Mouse (Mus musculus) forebrain, embryonic 15.5 days (tissue): ENCODE data around the gene Cfap100. TPM values are rescaled to one million over a fixed set of nuclear protein-coding genes. Genes with fewer than 3 reads are reported as not detected.

ENCODE experiments used
- ATAC-seq: fragments of 200-750 bp; cut with Nextera tagmentation; replicated peaks from 2 replicates; pipeline ENCODE4 v1.8.0; 2017; ENCODE audit warnings: mild to moderate bottlenecking, moderate TSS enrichment, moderate library complexity
- H3K27ac ChIP-seq: fragments of 300-500 bp; sonication (generic); replicated peaks from 2 replicates; pipeline ENCODE4 v1.5.1; 2015; ENCODE audit warnings: mild to moderate bottlenecking, inconsistent platforms
- H3K27me3 ChIP-seq: fragments of 300-500 bp; sonication (generic); 2 replicates; pipeline ENCODE4 v1.6.1; 2015; ENCODE audit warnings: inconsistent platforms
- H3K36me3 ChIP-seq: fragments of 300-500 bp; sonication (generic); 2 replicates; pipeline ENCODE4 v1.6.1; 2015; ENCODE audit warnings: mild to moderate bottlenecking, inconsistent platforms
- H3K4me1 ChIP-seq: fragments of 300-500 bp; sonication (generic); 2 replicates; pipeline ENCODE4 v1.6.1; 2015; ENCODE audit warnings: inconsistent platforms
- H3K4me2 ChIP-seq: fragments of 300-500 bp; sonication (generic); replicated peaks from 2 replicates; pipeline ENCODE4 v1.6.1; 2015; ENCODE audit warnings: mild to moderate bottlenecking, inconsistent platforms
- H3K4me3 ChIP-seq: fragments of 300-500 bp; sonication (generic); 2 replicates; pipeline ENCODE4 v1.5.1; 2015; ENCODE audit warnings: mild to moderate bottlenecking, inconsistent platforms
- H3K9ac ChIP-seq: fragments of 300-500 bp; sonication (generic); replicated peaks from 2 replicates; pipeline ENCODE4 v1.6.1; 2015; ENCODE audit warnings: mild to moderate bottlenecking, inconsistent platforms
- H3K9me3 ChIP-seq: fragments of 300-500 bp; sonication (generic); 2 replicates; pipeline ENCODE4 v1.6.1; 2016; ENCODE audit warnings: inconsistent platforms
- WGBS: fragments of 180-500 bp; shearing (Covaris S2); methylation state at CpG from one replicate; pipeline ENCODE4 v1.1.7; 2015; ENCODE audit warnings: mixed read lengths; 5-methylcytosine and 5-hydroxymethylcytosine counted together
- polyA plus RNA-seq: library from polyadenylated mRNA; unstranded; fragments of >200 nt; fragmentation: Nextera tagmentation; extraction: Ambion mirVana; gene quantifications from 2 replicates; pipeline ENCODE4 v1.2.1, GENCODE M21; 2015

Gene Cfap100
- polyA plus RNA-seq = 3.9 and 5.3 TPM in 2 replicates

- Histone ChIP-seq H3K27ac (0 out of 2 replicates have a peak within 1 kb of the TSS, but pooled peaks have one; percentile 58), H3K36me3 (no peaks in the 10 kb centered on the region), H3K9me3 (no peaks in the 10 kb centered on the region), H3K9ac (peak within 1 kb of the TSS; percentile 59), H3K4me2 (peak within 1 kb of the TSS; percentile 64), H3K4me3 (peak within 1 kb of the TSS; percentile 38), H3K4me1 (peaks cover 13% of the 10 kb centered on the region), H3K27me3 (0 out of 2 replicates have a peak, but pooled peaks cover 4% of the 10 kb centered on the region)
- under 1% methylated on average over 31 of the region's 31 CpGs for WGBS
- peak; percentile 89 for ATAC-seq
These were observed at the start of gene Cfap100 for GRCm38 (mm10) chr6:90428380-90428974. Gene Cfap100, minus strand, starts transcription at chr6:90428797.

GRCm38 (mm10) chr6:90476941-90477518, 48.4 kb upstream of the Cfap100 start:
- Histone ChIP-seq H3K9ac (no peak overlapping the region), H3K36me3 (no peaks in the 10 kb centered on the region), H3K4me1 (no peaks in the 10 kb centered on the region; the same call in 1 of the 2 replicates), H3K27ac (no peak overlapping the region), H3K27me3 (no peaks in the 10 kb centered on the region), H3K4me3 (no peak overlapping the region), H3K4me2 (no peak overlapping the region), H3K9me3 (no peaks in the 10 kb centered on the region)
- 0 out of 2 replicates have a peak, but pooled peaks have one; percentile 55 for ATAC-seq
- 59% methylated on average over 14 of the region's 14 CpGs for WGBS

DNA sequence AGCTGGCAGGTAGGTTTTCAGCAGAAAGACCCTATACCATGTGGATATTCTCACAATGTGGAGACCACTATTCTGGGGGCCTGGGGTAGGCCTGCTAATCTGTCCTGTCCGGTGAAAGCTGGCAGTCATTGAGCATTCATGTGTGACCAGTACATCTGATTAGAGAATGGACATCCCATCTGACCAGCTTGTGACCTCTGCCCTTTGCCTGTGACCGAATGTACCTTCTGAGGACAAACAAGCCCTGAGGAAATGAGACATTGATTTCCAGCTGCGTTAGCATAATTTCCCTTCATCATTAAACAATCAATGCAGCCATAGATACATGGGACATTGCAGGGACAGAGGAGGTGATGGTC, 47.2 kb upstream of the Cfap100 start:
- Histone ChIP-seq H3K9me3 (no peaks in the 10 kb centered on the region), H3K9ac (no peak overlapping the region), H3K4me1 (peaks cover 6% of the 10 kb centered on the region), H3K4me3 (no peak overlapping the region), H3K36me3 (no peaks in the 10 kb centered on the region), H3K27me3 (no peaks in the 10 kb centered on the region), H3K27ac (no peak overlapping the region), H3K4me2 (no peak overlapping the region)
- no peak for ATAC-seq
- WGBS = 76% methylated on average over 3 of the region's 3 CpGs

DNA sequence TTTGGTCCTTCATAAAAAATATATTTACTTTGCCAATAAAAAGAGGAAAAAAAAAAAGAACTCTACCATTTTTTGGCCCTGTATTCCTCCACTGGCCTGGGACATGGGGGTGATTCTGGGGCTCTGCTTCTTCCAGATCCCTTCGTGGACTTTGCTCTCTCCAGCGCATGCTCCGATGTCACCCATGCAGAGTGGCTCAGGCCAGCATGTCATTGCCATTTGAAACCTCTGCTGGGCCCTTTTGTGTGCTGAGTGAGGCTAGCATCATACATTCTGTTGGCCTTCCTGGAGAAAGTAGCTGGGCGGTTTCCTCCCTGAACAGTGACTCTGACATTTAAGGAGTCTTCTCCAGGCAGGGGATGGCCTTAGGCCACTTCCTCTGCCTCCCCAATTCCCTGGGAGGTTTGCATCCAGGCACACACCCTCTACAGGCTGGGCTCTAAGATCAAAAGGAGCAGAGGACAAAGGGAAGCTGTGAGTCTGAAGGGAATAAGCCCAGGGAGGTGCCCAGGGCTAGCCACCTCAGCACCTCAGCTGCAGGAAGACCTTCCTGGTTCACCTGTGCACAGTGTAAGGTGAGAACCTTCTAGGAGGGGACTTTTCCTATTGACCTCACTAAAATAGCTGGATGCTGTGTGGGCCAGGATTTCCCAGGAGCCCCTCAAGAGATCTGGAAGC, 46.7 kb upstream of the Cfap100 start:
- no peak overlapping the region for H3K9ac ChIP-seq
- no peaks in the 10 kb centered on the region for H3K27me3 ChIP-seq
- peaks cover 9% of the 10 kb centered on the region for H3K4me1 ChIP-seq
- H3K27ac ChIP-seq = no peak overlapping the region
- H3K4me2 ChIP-seq = no peak overlapping the region
- H3K36me3 ChIP-seq = no peaks in the 10 kb centered on the region
- 77% methylated on average over 4 of the region's 4 CpGs for WGBS
- H3K9me3 ChIP-seq = no peaks in the 10 kb centered on the region
- H3K4me3 ChIP-seq = no peak overlapping the region
- no peak for ATAC-seq

DNA sequence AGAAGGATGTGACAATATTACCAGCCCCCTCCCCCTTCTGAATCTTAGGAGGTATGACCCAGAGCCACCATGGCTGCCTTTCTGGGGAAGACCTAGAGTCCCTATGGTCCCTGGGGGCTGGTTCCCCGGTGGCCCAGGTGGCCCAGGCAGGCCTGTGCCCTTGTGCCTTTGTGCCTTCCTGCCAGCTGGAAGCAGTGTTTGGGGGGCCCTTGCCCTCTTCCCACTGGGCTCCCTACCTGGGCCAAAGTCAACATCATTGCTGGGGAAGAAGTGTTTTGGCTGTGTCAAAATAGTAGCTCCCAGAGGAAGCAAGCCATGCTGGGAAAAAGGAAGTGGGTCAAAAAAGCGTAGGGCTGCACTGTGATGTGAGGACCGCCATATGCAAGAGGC, 45.8 kb upstream of the Cfap100 start:
- Histone ChIP-seq H3K27ac (no peak overlapping the region), H3K9me3 (no peaks in the 10 kb centered on the region), H3K4me2 (no peak overlapping the region), H3K27me3 (no peaks in the 10 kb centered on the region), H3K9ac (no peak overlapping the region), H3K36me3 (no peaks in the 10 kb centered on the region), H3K4me3 (no peak overlapping the region), H3K4me1 (peaks cover 9% of the 10 kb centered on the region)
- 86% methylated on average over 3 of the region's 3 CpGs for WGBS
- ATAC-seq = no peak

- ATAC-seq = no peak
- no peak overlapping the region for H3K4me3 ChIP-seq
- no peaks in the 10 kb centered on the region for H3K27me3 ChIP-seq
- no peaks in the 10 kb centered on the region for H3K9me3 ChIP-seq
- no peak overlapping the region for H3K9ac ChIP-seq
- peaks cover 9% of the 10 kb centered on the region for H3K4me1 ChIP-seq
- no peaks in the 10 kb centered on the region for H3K36me3 ChIP-seq
- no peak overlapping the region for H3K27ac ChIP-seq
- 95% methylated on average over 24 of the region's 24 CpGs for WGBS
- H3K4me2 ChIP-seq = no peak overlapping the region
These were observed 45.2 kb upstream of the Cfap100 start for GRCm38 (mm10) chr6:90473630-90474360.

DNA sequence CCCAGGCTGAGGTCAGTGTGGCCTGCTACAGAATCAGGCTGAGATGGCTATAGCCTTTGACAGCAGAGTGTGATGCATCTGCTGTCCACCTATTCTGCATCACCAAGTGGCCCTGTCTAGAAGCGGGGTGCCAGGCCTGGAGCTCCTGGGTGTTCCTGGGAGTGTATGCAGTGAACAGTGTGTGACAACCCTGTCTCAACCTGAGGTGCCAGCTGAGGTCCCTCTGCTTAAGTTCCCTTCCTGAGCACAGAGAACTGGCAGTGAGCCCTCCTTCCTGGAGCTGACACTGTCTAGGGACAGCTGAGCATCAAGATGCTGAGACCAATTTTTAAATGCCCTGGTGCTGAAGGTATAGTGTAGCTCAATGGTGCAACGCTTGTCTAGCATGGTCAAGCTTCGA, 44.1 kb upstream of the Cfap100 start:
- no peak for ATAC-seq

GRCm38 (mm10) chr6:90472079-90472478, 43.5 kb upstream of the Cfap100 start:
- no peak for ATAC-seq
- Histone ChIP-seq H3K36me3 (no peaks in the 10 kb centered on the region), H3K9ac (no peak overlapping the region), H3K27me3 (no peaks in the 10 kb centered on the region), H3K4me1 (peaks cover 9% of the 10 kb centered on the region), H3K4me2 (no peak overlapping the region), H3K4me3 (no peak overlapping the region), H3K9me3 (no peaks in the 10 kb centered on the region), H3K27ac (no peak overlapping the region)
- 80% methylated on average over 4 of the region's 4 CpGs for WGBS

More for the DNA sequence above, 44.1 kb upstream of the Cfap100 start:
- Histone ChIP-seq H3K9me3 (no peaks in the 10 kb centered on the region), H3K4me3 (no peak overlapping the region), H3K9ac (no peak overlapping the region), H3K4me1 (peaks cover 9% of the 10 kb centered on the region), H3K27me3 (no peaks in the 10 kb centered on the region), H3K36me3 (no peaks in the 10 kb centered on the region), H3K4me2 (no peak overlapping the region), H3K27ac (no peak overlapping the region)
- 96% methylated on average over 3 of the region's 3 CpGs for WGBS

- no peak overlapping the region for H3K4me3 ChIP-seq
- H3K36me3 ChIP-seq = no peaks in the 10 kb centered on the region
- peak overlapping the region; percentile 43 for H3K27ac ChIP-seq
- WGBS = 64% methylated on average over 12 of the region's 12 CpGs
- peaks cover 9% of the 10 kb centered on the region; the same call in 1 of the 2 replicates for H3K4me1 ChIP-seq
- H3K9me3 ChIP-seq = no peaks in the 10 kb centered on the region
- H3K4me2 ChIP-seq = no peak overlapping the region
- no peak overlapping the region for H3K9ac ChIP-seq
- 0 out of 2 replicates have a peak, but pooled peaks have one; percentile 36 for ATAC-seq
- no peaks in the 10 kb centered on the region for H3K27me3 ChIP-seq
These were observed 42.4 kb upstream of the Cfap100 start for GRCm38 (mm10) chr6:90470947-90471541.

- H3K9ac ChIP-seq = no peak overlapping the region
- H3K27ac ChIP-seq = no peak overlapping the region
- H3K9me3 ChIP-seq = no peaks in the 10 kb centered on the region
- no peak for ATAC-seq
- 98% methylated on average over 2 of the region's 2 CpGs for WGBS
- H3K4me3 ChIP-seq = no peak overlapping the region
- no peaks in the 10 kb centered on the region for H3K27me3 ChIP-seq
- H3K4me2 ChIP-seq = no peak overlapping the region
- H3K4me1 ChIP-seq = peaks cover 9% of the 10 kb centered on the region; the same call in 1 of the 2 replicates
- no peaks in the 10 kb centered on the region for H3K36me3 ChIP-seq
These were observed 41.7 kb upstream of the Cfap100 start for GRCm38 (mm10) chr6:90470255-90470654.

GRCm38 (mm10) chr6:90469041-90469440, 40.4 kb upstream of the Cfap100 start:
- no peaks in the 10 kb centered on the region for H3K36me3 ChIP-seq
- 91% methylated on average over 6 of the region's 6 CpGs for WGBS

More at GRCm38 (mm10) chr6:90469041-90469440, 40.4 kb upstream of the Cfap100 start:
- no peaks in the 10 kb centered on the region for H3K9me3 ChIP-seq
- H3K27me3 ChIP-seq = no peaks in the 10 kb centered on the region
- no peak overlapping the region for H3K27ac ChIP-seq
- no peak overlapping the region for H3K9ac ChIP-seq
- H3K4me3 ChIP-seq = no peak overlapping the region
- peaks cover 11% of the 10 kb centered on the region for H3K4me1 ChIP-seq
- ATAC-seq = no peak
- H3K4me2 ChIP-seq = no peak overlapping the region
